Mouse (Mus musculus) CH12.LX (cell line): ENCODE data around the gene 3100002H09Rik.

ENCODE experiments used
- BHLHE40 ChIP-seq: IDR thresholded peaks from 2 replicates; pipeline ENCODE4 v1.6.1; 2011; ENCODE audit warnings: mild to moderate bottlenecking, low read depth, low read length, improper control_type of control experiment
- CTCF ChIP-seq, 2 experiments: IDR thresholded peaks in 1 of 2; conservative IDR thresholded peaks in 1 of 2; 2 replicates each; pipeline ENCODE4 v1.5.1; 2011 to 2012; ENCODE audit warnings: low read depth in 2 of 2, low read length in 2 of 2, improper control_type of control experiment in 1 of 2, inconsistent platforms in 1 of 2, mild to moderate bottlenecking in 1 of 2, moderate library complexity in 1 of 2
- EP300 ChIP-seq: IDR thresholded peaks from 2 replicates; pipeline ENCODE4 v1.6.1; 2011; ENCODE audit warnings: low read length, improper control_type of control experiment
- ETS1 ChIP-seq: conservative IDR thresholded peaks from 2 replicates; pipeline ENCODE4 v1.6.1; 2012; ENCODE audit warnings: low read depth, mild to moderate bottlenecking, inconsistent platforms, low read length, improper control_type of control experiment, moderate library complexity
- IRF4 ChIP-seq: IDR thresholded peaks from 2 replicates; pipeline ENCODE4 v1.6.1; 2014; ENCODE audit warnings: low read depth, mild to moderate bottlenecking, inconsistent platforms, low read length, improper control_type of control experiment
- MAX ChIP-seq: IDR thresholded peaks from 2 replicates; pipeline ENCODE4 v1.6.1; 2011; ENCODE audit warnings: low read length, improper control_type of control experiment
- POLR2A ChIP-seq: IDR thresholded peaks from 2 replicates; pipeline ENCODE4 v1.6.1; 2011; ENCODE audit warnings: low read depth, mild to moderate bottlenecking, improper control_type of control experiment, low read length
- POLR2AphosphoS2 ChIP-seq: IDR thresholded peaks from 2 replicates; pipeline ENCODE4 v1.6.1; 2011; ENCODE audit warnings: low read depth, low read length, improper control_type of control experiment
- RAD21 ChIP-seq: IDR thresholded peaks from 2 replicates; pipeline ENCODE4 v1.6.1; 2011; ENCODE audit warnings: low read depth, mild to moderate bottlenecking, low read length, improper control_type of control experiment, moderate library complexity
- RCOR1 ChIP-seq: conservative IDR thresholded peaks from 2 replicates; pipeline ENCODE4 v1.6.1; 2012; ENCODE audit warnings: low read depth, mild to moderate bottlenecking, inconsistent platforms, low read length, improper control_type of control experiment
- SIN3A ChIP-seq: IDR thresholded peaks from 2 replicates; pipeline ENCODE4 v1.6.1; 2012; ENCODE audit warnings: low read length, improper control_type of control experiment, inconsistent platforms
- ZC3H11A ChIP-seq: IDR thresholded peaks from 2 replicates; pipeline ENCODE4 v1.6.1; 2012; ENCODE audit warnings: low read depth, mild to moderate bottlenecking, inconsistent platforms, low read length, improper control_type of control experiment
- ZMIZ1 ChIP-seq: IDR thresholded peaks from 2 replicates; pipeline ENCODE4 v1.6.1; 2012; ENCODE audit warnings: low read depth, mild to moderate bottlenecking, inconsistent platforms, low read length, improper control_type of control experiment
- ZNF384 ChIP-seq: IDR thresholded peaks from 2 replicates; pipeline ENCODE4 v1.6.1; 2012; ENCODE audit warnings: low read depth, low read length, improper control_type of control experiment, inconsistent platforms

- TF ChIP-seq ZNF384 (no peak), CTCF (conservative IDR thresholded peaks at IDR 0.05 in 1 of 2, IDR thresholded peaks at IDR 0.05 in 1 of 2; ENCODE audit: low read depth in 2 of 2, low read length in 2 of 2) (no peak), ZMIZ1 (no peak), ETS1 (no peak), BHLHE40 (no peak), SIN3A (no peak), POLR2AphosphoS2 (no peak), RAD21 (no peak), POLR2A (no peak), IRF4 (no peak), ZC3H11A (no peak), RCOR1 (no peak), MAX (no peak), EP300 (no peak)
Observed at GRCm38 (mm10) chr4:124593691-124594090, 16.9 kb downstream of the 3100002H09Rik start.
